Mouse (Mus musculus): ENCODE results near the gene Manbal.

Manbal gene

DNA sequence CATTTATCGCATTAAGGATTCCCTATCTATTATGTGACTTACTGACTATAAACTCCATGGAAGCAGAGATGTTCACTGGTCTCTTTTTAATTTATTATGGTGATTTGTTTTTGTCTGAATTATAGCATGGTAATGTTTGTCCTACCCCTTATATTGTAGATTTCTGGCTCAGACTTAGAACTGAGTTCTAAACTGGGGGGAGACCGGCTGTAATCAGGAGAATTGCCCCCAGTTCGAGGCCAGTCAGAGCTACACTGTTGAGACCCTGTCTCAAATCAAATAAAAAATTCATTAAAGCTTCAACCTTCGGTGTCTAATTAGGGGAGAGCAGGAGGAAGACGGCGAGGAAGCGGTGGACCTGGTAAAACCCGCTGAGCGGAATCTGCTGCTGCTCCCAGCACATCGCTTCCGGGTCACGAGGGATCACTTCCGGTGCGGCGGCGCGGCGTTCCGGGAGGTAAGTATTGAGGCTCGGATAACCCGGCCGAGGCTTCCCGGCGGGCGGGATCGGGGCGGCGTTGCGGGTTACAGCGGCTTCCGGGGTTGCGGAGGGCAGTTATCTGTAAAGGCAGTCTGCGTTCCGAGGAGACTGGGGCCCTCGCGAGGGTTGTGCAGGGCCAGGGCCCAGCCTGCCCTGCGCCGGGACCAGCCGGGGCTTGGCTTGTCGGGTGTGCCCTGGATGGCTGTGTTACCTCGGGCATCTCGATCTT lies at the start of gene Manbal:
Manbal (plus strand) TSS at position 411 of the 710 bp plus-strand sequence.
- DNase-seq = peak; percentile 90 to 97

DNA sequence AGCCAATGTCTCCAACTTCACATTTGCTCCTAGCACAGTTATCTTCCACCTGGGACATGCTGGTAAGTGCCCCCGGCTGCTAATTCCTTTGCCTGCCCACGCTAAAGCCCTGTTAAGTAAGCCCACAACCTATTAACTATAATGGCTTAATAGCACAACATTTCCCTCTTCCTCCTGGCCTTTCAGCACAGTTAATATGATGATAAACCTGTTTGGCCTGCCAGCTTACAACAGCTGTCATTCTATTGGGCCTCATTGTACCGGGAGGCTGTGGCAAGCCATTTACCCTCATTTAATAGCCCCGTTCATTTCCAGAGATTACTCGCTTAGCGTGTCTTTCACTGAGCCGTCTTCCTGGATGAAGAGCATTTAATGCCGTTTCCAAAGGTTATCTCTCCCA lies 47.3 kb upstream of the Manbal start:
- DNase-seq = no peak

- no peak for DNase-seq
Measured at GRCm38 (mm10) chr2:157320886-157321285, 46.5 kb upstream of the Manbal start.

DNA sequence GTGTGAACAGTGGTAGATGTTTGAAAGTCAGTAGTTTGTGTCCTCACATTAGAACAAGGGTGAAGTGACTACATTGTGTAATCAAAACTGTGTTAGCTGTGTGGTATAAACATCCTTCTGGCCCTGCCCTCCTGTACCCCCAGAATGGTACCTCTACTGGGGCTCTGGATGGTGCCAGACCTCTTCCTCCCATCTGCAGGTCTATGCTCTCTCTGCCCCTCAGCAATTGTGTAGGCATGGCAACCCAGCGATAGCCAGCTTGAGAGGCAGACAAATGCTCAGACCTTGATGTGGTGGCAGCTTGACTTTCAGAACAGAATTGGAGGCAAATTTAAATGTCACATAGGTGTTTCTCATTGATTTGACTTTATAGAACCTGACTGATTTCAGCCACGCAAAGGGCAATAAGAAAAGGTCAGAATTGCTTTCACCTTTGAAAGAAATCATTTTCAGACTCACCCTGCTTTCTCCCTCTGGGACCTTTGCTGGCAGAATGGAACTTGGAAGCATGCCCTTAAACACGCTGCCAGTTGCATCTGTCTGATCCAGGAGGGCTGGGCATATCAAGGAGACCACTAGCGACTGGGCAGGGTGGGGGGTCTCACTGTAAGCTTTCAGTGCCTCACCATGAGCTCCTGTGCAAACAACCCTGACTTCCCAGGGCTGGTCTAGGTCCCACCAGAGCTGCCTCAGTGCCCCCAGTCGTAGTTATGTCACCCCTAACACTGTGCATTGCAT lies 45.2 kb upstream of the Manbal start:
- DNase-seq = no peak

GRCm38 (mm10) chr2:157325238-157325637 lies 42.2 kb upstream of the Manbal start:
- no peak for DNase-seq

GRCm38 (mm10) chr2:157328106-157328505 lies 39.3 kb upstream of the Manbal start:
- DNase-seq = no peak

DNA sequence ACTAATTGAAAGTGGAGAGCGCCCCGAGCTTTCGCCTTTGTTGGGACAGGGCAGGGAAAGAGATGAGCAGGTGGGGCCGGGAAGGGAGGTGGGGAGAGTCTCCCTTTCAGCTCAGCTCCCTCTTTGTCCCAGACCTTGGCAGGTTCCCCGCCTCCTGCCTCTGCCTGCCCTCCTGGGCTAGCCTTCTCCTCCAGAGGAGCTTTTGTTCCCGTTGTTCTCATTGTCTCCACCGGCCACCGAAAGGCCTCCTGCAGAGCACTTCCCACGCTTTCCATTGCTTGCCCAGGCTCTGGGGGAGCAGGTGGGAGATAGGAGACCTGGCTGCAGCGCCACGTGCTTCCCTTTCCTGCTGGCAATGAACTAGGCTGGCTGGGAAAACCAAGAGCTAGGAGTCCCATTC lies 38.8 kb upstream of the Manbal start:
- DNase-seq = no peak

DNA sequence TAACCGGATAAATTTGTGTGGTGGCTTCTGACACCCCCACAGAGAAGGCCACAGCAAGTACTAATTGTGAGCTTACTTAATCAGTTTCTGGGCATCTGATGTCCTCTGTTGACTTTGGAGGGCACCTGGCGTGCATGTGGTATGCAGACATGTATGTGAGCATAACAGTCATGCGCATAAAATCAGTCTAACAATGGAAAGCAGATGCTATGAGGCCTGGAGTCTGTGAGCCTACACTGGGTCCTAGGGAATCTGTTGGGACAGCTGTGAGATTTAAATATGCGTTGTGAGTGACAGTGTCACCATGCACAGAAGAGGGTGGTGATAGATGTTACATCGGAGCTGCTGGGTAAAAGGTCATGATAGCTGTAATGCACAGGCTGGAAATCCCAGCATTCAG lies 35.3 kb upstream of the Manbal start:
- DNase-seq = no peak

DNA sequence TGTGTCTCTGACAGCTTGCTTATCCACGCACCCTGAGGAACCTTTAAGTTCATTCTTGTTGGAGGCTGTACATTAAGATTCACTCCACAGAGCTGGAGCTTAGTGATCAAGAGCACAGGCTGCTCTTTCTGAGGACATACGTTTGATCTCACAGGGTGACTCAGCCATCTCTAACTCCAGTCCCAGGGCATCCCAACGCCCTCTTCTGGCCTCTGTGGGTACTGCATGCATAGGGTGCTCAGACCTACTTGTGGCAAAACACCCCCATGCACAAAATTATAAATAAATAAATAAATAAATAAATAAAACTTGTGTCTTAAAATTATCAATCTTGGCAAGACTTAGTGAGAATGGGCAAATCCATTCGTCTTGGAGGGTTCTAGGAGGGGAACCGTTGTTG lies 28.7 kb upstream of the Manbal start:
- peak; percentile 15 to 42 for DNase-seq

- no peak for DNase-seq
Measured at GRCm38 (mm10) chr2:157339532-157339931, 27.9 kb upstream of the Manbal start.

- DNase-seq = no peak
Measured at GRCm38 (mm10) chr2:157340221-157340741, 27.1 kb upstream of the Manbal start.

DNA sequence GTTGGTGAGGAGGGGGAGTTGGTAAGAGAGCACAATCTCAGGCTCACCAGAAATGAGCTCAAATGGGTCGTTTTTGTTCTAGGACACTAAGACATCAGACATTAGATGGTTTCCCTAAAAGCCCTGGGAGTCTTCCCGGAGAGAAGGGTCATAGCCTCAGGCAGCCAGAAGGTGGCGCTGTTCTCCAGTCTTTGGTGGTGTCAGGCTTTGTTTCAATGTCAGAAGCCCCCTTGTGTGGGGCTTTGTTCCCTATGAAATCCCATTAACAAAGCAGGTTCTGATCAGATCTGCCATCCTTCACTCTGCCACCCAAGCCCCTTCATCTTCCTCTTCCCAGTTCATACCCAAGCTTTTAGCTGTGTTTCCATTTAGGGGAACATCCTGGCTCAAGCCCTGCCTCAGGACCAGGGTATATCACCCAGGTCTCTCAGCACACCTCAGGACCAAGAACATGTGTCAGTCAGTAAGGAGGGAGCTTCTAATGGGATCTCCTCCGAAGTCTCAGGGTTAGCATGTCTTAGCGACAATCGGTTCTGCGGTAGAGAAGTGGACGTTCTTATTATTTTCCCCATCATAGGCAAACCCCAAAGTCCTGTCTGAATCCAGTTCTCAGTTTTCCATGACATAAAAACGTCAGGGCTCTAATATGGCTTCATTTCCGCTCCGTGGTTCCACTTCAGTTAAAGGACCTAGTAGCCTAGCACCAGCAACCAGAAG lies 25.7 kb upstream of the Manbal start:
- peak; percentile 35 to 55 for DNase-seq

GRCm38 (mm10) chr2:157342328-157342926 lies 25.0 kb upstream of the Manbal start:
- DNase-seq = no peak

GRCm38 (mm10) chr2:157343337-157343736 lies 24.1 kb upstream of the Manbal start:
- no peak for DNase-seq

GRCm38 (mm10) chr2:157347361-157348159 lies 19.8 kb upstream of the Manbal start, which contains the start of gene Ghrh:
TSS of gene Ghrh (minus strand) at chr2:157347506.
- no peak for DNase-seq

DNA sequence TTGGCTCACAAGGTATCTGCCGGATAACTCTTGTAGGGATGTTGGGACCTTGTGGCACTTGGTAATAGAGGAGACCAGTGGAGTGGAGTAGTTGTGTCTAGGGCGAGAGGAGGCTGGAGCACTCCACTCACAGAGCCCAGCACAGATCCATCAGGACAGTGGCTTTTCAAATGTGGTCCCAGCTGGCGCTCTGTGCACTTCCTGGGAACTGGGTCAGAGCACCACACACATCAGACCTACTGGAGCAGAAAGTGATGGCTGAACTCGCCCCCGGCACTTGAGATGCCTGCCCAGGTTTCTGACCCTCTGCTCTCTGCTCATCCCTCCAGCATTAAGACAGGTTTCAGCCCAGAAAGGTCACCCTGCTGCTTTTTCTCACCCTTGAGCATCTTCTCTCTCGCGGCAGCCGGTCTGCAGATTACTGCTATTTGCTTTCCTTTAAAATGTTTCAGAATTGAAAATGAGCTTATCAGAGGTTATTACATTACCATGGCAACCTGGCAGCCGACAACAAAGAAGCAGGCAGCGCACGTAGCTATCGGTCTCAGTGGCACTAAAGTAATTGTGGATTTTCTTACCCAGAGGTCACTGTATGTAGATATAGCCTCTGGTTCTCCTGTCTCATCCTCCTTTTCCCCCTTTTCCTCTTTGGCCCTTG lies 18.1 kb upstream of the Manbal start:
- no peak for DNase-seq

DNA sequence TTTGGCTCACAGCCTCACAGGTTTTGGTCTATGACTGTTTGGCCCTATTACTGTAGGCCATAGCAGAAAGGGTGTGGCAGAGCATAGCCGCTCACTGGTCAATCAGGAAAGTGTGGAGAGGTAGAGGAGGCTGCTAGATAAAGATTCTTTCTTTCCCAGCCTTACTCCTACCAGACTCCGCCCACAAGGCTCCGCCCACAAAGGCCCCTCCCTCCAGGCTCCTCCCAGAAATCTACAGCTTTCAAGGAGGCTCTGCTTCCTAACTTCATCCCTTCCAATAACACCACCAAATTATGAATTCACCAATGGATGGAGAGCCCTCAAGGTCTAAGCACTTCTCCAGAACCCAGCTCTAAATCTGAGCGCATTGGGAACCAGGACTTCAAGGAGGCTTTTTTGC lies 14.2 kb upstream of the Manbal start:
- no peak for DNase-seq

DNA sequence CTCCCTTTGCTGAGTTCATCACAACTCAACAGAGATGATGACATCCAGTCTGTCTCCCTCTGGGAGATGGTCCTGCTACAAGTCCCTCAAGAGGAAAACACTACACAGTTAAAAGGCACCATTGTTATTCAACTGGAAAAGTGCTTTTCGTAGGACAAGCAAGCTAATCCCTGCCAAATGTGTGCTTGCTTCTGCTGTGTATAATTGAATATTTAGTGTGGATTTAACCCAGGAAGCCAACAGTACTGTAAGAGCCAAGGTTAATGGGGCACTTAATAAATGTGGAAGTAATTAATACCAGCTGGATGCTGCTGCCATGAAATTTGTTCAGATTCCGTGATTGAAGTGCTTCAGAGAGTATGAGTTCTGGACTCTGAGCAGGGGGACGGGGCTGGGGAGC lies 13.3 kb upstream of the Manbal start:
- no peak for DNase-seq

- no peak for DNase-seq
Measured at GRCm38 (mm10) chr2:157360028-157360427, 7.4 kb upstream of the Manbal start.

DNA sequence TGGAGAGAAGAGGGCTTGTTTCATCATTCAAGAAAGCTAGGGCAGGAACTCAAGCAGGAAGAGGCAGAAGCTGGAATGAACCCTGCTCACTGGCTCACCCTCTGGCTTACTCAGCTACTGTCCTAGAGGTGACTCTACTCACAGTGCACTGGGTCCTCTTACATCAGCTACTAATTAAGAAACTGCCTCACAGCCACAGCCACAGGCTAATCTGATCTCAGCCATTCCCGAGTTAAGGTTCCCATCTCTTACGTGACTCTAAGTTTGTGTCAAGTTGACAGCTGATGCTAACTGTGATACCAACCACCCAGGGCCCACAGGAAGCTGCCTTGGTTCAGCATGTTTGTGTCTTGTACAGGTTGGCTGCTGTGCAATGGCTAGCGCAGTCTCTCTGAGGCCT lies 4.4 kb upstream of the Manbal start:
- no peak for DNase-seq

DNA sequence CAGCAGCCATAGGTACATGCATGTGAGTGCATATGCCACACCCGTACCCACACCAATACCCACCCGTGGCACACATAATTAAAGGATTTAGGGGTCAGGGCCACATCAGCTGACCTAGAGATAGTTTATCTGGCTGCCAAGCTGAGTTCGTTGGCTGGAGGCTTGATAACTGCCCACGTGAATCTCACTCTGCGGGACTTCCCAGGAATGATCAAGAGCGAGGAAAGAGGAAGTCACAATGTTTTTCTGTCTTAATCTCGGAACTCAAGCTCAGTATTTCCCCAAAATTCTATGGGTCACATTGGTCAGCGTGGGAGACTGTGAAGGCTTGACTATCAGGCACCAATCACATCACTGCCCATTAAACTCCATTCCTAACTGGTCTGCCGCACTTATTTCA lies 632 bp upstream of the Manbal start:
- no peak for DNase-seq

DNA sequence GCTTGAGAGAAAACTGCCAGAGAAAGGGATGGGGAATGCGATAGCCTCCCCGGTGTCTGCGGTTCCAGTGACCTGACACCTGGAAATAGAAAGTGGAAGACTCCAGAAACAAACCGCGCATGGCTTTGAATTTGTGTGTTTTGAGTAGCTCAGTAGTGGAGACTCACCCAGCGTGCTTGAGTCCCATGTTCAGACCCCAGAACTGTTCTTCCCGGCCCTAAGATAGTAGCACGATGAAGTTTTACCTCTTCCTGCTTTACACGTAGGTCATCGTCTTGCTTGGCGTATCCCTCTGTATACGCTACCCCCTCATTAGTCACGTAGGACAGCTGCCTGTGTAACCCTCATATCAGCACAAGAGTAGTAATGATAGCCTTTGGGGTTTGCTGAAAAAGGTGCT lies 597 bp downstream of the Manbal start:
- no peak for DNase-seq
